Mouse (Mus musculus): ENCODE results near the gene Dpy30. TPM values are rescaled to one million over a fixed set of nuclear protein-coding genes. Genes with fewer than 3 reads are reported as not detected.
"Not testable (repeated sequence)": the region's sequence is repeated elsewhere in the genome, so short reads cannot be mapped to it uniquely, and the experiment has no call there.

Dpy30 gene
- total and polyA plus RNA-seq, 3 experiments = 121 to 192 TPM; not detected in 1

GRCm38 (mm10) chr17:74331049-74331676 lies 7.4 kb upstream of the Dpy30 start:
- Histone ChIP-seq H3K4me3 (ENCODE audit: control insufficient read depth in 1 of 2, insufficient read depth in 1 of 2, low read depth in 2 of 2, low read length in 2 of 2) (no peak overlapping the region), H3K9ac (ENCODE audit: control insufficient read depth, low read depth, low read length, poor library complexity, severe bottlenecking) (no peak overlapping the region), H3K36me3 (ENCODE audit: control insufficient read depth in 1 of 2, insufficient read depth in 2 of 2, low read length in 2 of 2) (no peaks in the 10 kb centered on the region; a peak in 1 of 4 replicates), H3K79me2 (ENCODE audit: control insufficient read depth, insufficient read depth, low read length, poor library complexity) (no peaks in the 10 kb centered on the region), H3K27ac (ENCODE audit: control insufficient read depth, low read depth, low read length) (no peak overlapping the region), H3K4me1 (ENCODE audit: control insufficient read depth in 1 of 2, insufficient read depth in 2 of 2, low read length in 2 of 2) (peaks cover 0 to 4% of the 10 kb centered on the region in 2 experiments; a peak in 1 of 4 replicates), H3K27me3 (ENCODE audit: control insufficient read depth in 1 of 2, insufficient read depth in 2 of 2, low read length in 2 of 2) (no peaks in the 10 kb centered on the region; a peak in 1 of 4 replicates), H3K9me3 (replicated peaks; ENCODE audit: insufficient read depth, low read length) (no peaks in the 10 kb centered on the region)
- DNase-seq (ENCODE audit: low read depth, low spot score) = no peak
- TF ChIP-seq E2F4 (IDR thresholded peaks at IDR 0.05; ENCODE audit: borderline replicate concordance, low read depth, low read length) = no peak
- TF ChIP-seq NELFE (IDR thresholded peaks at IDR 0.05; ENCODE audit: low read depth, low read length) = no peak
- TF ChIP-seq ZMIZ1 (IDR thresholded peaks at IDR 0.05; ENCODE audit: low read depth, low read length) = no peak
- TF ChIP-seq USF2 (IDR thresholded peaks at IDR 0.05; ENCODE audit: borderline replicate concordance in 1 of 2, insufficient read depth in 1 of 2, low read depth in 1 of 2, low read length in 2 of 2) = no peak
- no peak for TF ChIP-seq SMC3 (IDR thresholded peaks at IDR 0.05; ENCODE audit: low read depth, low read length)

- H3K27me3 ChIP-seq (ENCODE audit: control insufficient read depth in 1 of 2, insufficient read depth in 2 of 2, low read length in 2 of 2); H3K9ac ChIP-seq (ENCODE audit: control insufficient read depth, low read depth, low read length, poor library complexity, severe bottlenecking); H3K4me3 ChIP-seq (ENCODE audit: control insufficient read depth in 1 of 2, insufficient read depth in 1 of 2, low read depth in 2 of 2, low read length in 2 of 2); H3K4me1 ChIP-seq (ENCODE audit: control insufficient read depth in 1 of 2, insufficient read depth in 2 of 2, low read length in 2 of 2); H3K9me3 ChIP-seq (replicated peaks; ENCODE audit: insufficient read depth, low read length); H3K79me2 ChIP-seq (ENCODE audit: control insufficient read depth, insufficient read depth, low read length, poor library complexity); H3K27ac ChIP-seq (ENCODE audit: control insufficient read depth, low read depth, low read length); H3K36me3 ChIP-seq (ENCODE audit: control insufficient read depth in 1 of 2, insufficient read depth in 2 of 2, low read length in 2 of 2): not testable (repeated sequence)
- peak; percentile 63 for TF ChIP-seq SMC3 (IDR thresholded peaks at IDR 0.05; ENCODE audit: low read depth, low read length)
- TF ChIP-seq RAD21 (IDR thresholded peaks at IDR 0.05; ENCODE audit: low read depth, low read length) = peak; percentile 88
- peak; percentile 58 for TF ChIP-seq ZNF384 (IDR thresholded peaks at IDR 0.05; ENCODE audit: low read depth, low read length)
- TF ChIP-seq ZC3H11A (IDR thresholded peaks at IDR 0.05; ENCODE audit: low read depth, low read length) = peak; percentile 59
- TF ChIP-seq CTCF (IDR thresholded peaks at IDR 0.05 in 2 of 3, conservative IDR thresholded peaks at IDR 0.05 in 1 of 3; ENCODE audit: control insufficient read depth in 1 of 3, insufficient read depth in 1 of 3, low read depth in 2 of 3, low read length in 3 of 3, poor library complexity in 1 of 3, severe bottlenecking in 1 of 3) = peak; percentile 60 to 81 (median 77)
- peak; percentile 86 for DNase-seq (ENCODE audit: low read depth, low spot score)
Observed at GRCm38 (mm10) chr17:74328146-74328545, 4.4 kb upstream of the Dpy30 start.

- not testable (repeated sequence) for H3K27me3 ChIP-seq (ENCODE audit: control insufficient read depth in 1 of 2, insufficient read depth in 2 of 2, low read length in 2 of 2); H3K27ac ChIP-seq (ENCODE audit: control insufficient read depth, low read depth, low read length); H3K4me1 ChIP-seq (ENCODE audit: control insufficient read depth in 1 of 2, insufficient read depth in 2 of 2, low read length in 2 of 2); H3K9me3 ChIP-seq (replicated peaks; ENCODE audit: insufficient read depth, low read length); H3K36me3 ChIP-seq (ENCODE audit: control insufficient read depth in 1 of 2, insufficient read depth in 2 of 2, low read length in 2 of 2); H3K4me3 ChIP-seq (ENCODE audit: control insufficient read depth in 1 of 2, insufficient read depth in 1 of 2, low read depth in 2 of 2, low read length in 2 of 2); H3K9ac ChIP-seq (ENCODE audit: control insufficient read depth, low read depth, low read length, poor library complexity, severe bottlenecking); H3K79me2 ChIP-seq (ENCODE audit: control insufficient read depth, insufficient read depth, low read length, poor library complexity)
- DNase-seq (ENCODE audit: low read depth, low spot score) = peak; percentile 51
- TF ChIP-seq ZNF384 (IDR thresholded peaks at IDR 0.05; ENCODE audit: low read depth, low read length) (peak; percentile 96), GATA1 (IDR thresholded peaks at IDR 0.05; ENCODE audit: low read depth, low read length) (peak; percentile 54; the same call in 1 of the 2 replicates)
Observed at GRCm38 (mm10) chr17:74327195-74327594, 3.5 kb upstream of the Dpy30 start.
